Mouse (Mus musculus) embryonic fibroblast, embryonic 13.5 days (primary cell): ENCODE measurements around the gene Rspo1.

Experiments used
- CTCF ChIP-seq: IDR thresholded peaks from 2 replicates; pipeline ENCODE4 v1.5.1; 2011; ENCODE audit warnings: mild to moderate bottlenecking, control low read depth, low read length, moderate library complexity, borderline replicate concordance; ENCODE audit not compliant: insufficient read depth
- POLR2A ChIP-seq: IDR thresholded peaks from 2 replicates; pipeline ENCODE4 v1.6.1; 2011; ENCODE audit warnings: low read depth, mild to moderate bottlenecking, control low read depth, low read length, moderate library complexity

DNA sequence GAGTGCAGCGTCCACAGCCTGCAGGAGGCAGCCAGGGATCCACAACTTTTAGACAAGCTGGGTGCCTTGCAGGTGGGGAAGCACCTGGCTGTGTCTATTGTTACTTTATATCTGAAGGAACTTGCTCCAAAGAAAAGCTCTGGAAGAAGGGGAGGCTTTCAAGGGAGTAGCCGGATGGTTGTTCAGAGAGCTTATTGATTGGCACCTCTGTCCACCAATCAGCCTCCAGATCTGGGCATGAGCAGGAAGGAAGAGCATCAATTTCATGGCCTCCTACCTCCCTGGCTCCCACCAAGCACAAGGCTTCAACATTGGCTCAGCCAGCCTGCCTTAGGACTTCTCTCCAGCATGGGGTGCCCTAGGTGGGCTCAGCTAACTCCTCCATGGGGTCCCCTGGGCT lies 12.9 kb upstream of the Rspo1 start:
- TF ChIP-seq POLR2A: no peak
- no peak for TF ChIP-seq CTCF
